Mouse (Mus musculus) limb, embryonic 14.5 days (tissue): ENCODE data around the gene Nacc2. TPM values are rescaled to one million over a fixed set of nuclear protein-coding genes. Genes with fewer than 3 reads are reported as not detected.

Source experiments
- ATAC-seq: fragments of 200-750 bp; cut with Nextera tagmentation; 2 replicates; pipeline ENCODE4 v1.8.0; 2017; ENCODE audit warnings: low read depth, moderate number of reproducible peaks, moderate TSS enrichment; ENCODE audit not compliant: low FRiP score
- DNase-seq: peaks from one replicate; pipeline ENCODE4 v3.0.0-alpha.2; 2015; ENCODE audit warnings: low spot score
- H3K27ac ChIP-seq: fragments of 300-500 bp; sonication (generic); replicated peaks from 2 replicates; pipeline ENCODE4 v1.5.1; 2014; ENCODE audit warnings: low read depth, mild to moderate bottlenecking, low read length, moderate library complexity, mixed read lengths
- H3K27me3 ChIP-seq: fragments of 300-500 bp; sonication (generic); 2 replicates; pipeline ENCODE4 v1.6.1; 2014; ENCODE audit warnings: low read length, mixed read lengths; ENCODE audit not compliant: control insufficient read depth, insufficient read depth
- H3K36me3 ChIP-seq: fragments of 300-500 bp; sonication (generic); 2 replicates; pipeline ENCODE4 v1.6.1; 2014; ENCODE audit warnings: mild to moderate bottlenecking, low read length, moderate library complexity, mixed read lengths; ENCODE audit not compliant: control insufficient read depth, insufficient read depth
- H3K4me1 ChIP-seq: fragments of 300-500 bp; sonication (generic); 2 replicates; pipeline ENCODE4 v1.6.1; 2014; ENCODE audit warnings: antibody characterized with exemption, low read length, mixed read lengths; ENCODE audit not compliant: control insufficient read depth, insufficient read depth
- H3K4me2 ChIP-seq: fragments of 300-500 bp; sonication (generic); replicated peaks from 2 replicates; pipeline ENCODE4 v1.6.1; 2014; ENCODE audit warnings: low read depth, mild to moderate bottlenecking, low read length, moderate library complexity; ENCODE audit not compliant: severe bottlenecking
- H3K4me3 ChIP-seq: fragments of 300-500 bp; sonication (generic); replicated peaks from 2 replicates; pipeline ENCODE4 v1.5.1; 2014; ENCODE audit warnings: low read length
- H3K9ac ChIP-seq: fragments of 300-500 bp; sonication (generic); 2 replicates; pipeline ENCODE4 v1.6.1; 2014; ENCODE audit warnings: mild to moderate bottlenecking, low read depth, low read length, moderate library complexity; ENCODE audit not compliant: severe bottlenecking
- H3K9me3 ChIP-seq: fragments of 300-500 bp; sonication (generic); 2 replicates; pipeline ENCODE4 v1.6.1; 2016; ENCODE audit warnings: low read length; ENCODE audit not compliant: control insufficient read depth
- POLR2A ChIP-seq: fragments of 200-500 bp; IDR thresholded peaks from 2 replicates; pipeline ENCODE4 v1.8.0; 2012; ENCODE audit warnings: inconsistent platforms, mild to moderate bottlenecking, moderate library complexity, borderline replicate concordance; ENCODE audit not compliant: insufficient read depth, insufficient read length; ENCODE audit errors: extremely low read depth
- WGBS: fragments of 180-500 bp; shearing (Covaris S2); extraction: QIAGEN DNeasy Blood & Tissue Kit; methylation state at CpG from one replicate; pipeline ENCODE4 v1.1.7; 2014; 5-methylcytosine and 5-hydroxymethylcytosine counted together
- polyA plus RNA-seq, 2 experiments: library from polyadenylated mRNA; depleted of rRNA in 1 of 2; stranded (reverse) in 1 of 2; unstranded in 1 of 2; fragments of >200 nt; fragmentation: Nextera tagmentation in 1 of 2; extraction: Ambion mirVana in 1 of 2; gene quantifications; 2 replicates each; pipeline versions ENCODE4 v1.2.1 to v1.2.3; 2012 to 2014

Nacc2 gene
- polyA plus RNA-seq, 2 experiments, result 5.0 to 6.4 TPM

DNA sequence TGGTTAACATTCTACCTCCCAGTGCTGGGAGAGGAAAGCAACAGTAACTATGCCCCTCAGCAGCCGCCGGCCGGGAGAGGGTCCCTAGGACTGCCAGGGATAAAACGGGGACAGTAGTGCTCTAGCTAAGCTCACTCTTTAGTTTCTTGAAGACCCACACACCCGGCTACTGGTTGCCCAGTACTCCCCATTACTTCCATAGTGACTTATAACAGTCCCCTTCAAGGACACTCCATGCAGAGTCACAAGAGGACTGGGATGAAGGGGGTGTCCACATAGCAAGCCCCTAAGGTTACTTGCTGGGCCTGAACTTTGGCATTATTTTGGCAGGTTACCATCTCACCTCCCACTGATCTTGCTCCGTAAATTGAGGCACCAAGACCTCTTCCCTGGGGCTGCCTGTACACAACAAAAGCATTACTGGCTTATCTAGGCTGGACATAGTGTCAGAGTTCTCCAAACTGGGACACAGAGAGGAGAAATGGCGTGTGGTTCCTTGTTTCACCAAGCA lies 16.1 kb upstream of the Nacc2 start:
- DNase-seq (no peak), ATAC-seq (no peak)
- H3K36me3 ChIP-seq, result peaks cover 19% of the 10 kb centered on the region
- peak overlapping the region; percentile 82 for H3K4me2 ChIP-seq
- H3K9ac ChIP-seq, result peak overlapping the region; percentile 89
- no peak overlapping the region for H3K27ac ChIP-seq
- H3K4me3 ChIP-seq, result peak overlapping the region; percentile 89
- no peaks in the 10 kb centered on the region for H3K9me3 ChIP-seq
- TF ChIP-seq POLR2A, result no peak
- H3K27me3 ChIP-seq, result no peaks in the 10 kb centered on the region
- WGBS, result 71% methylated on average over 7 of the region's 7 CpGs
- H3K4me1 ChIP-seq, result peaks cover 12% of the 10 kb centered on the region

DNA sequence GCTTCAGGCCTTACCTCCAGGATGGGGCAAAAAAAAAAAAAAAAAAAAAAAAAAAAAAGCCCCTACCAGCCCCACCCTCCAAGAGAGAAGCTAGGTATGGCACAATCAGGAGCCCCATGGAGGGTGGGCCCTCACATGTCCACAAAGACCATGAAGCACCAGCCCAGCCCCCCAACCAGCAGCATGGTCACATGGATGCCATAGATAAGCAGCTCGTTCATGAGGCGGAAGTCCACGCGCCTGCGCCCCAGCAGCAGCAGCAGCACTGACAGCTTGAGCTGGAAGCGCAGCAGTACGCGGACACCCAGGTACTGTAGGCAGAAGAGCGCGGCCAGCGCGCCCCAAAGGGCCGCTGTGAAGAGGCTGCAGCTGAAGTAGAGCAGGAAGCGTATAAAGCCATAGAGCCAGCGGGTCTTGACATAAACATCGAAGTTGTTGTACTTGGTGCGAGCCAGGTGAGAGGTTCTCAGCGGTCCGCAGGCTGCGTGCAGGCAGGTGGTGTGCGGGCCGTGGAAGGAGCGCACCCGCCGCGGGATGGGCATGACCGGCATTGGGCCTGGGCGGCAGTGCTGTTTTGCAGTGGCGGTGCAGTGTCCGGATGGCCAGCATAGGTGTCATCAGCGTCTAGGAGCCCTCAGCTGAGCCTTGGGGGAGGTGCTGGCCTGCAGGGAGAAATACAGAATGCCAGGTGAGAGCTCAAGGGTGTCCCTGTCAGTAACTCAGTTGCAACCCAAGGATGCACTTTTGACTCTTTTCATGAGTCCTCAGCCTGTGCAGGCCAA lies 15.4 kb upstream of the Nacc2 start:
- H3K36me3 ChIP-seq, result peaks cover 19% of the 10 kb centered on the region
- H3K27me3 ChIP-seq, result no peaks in the 10 kb centered on the region
- DNase-seq (no peak), ATAC-seq (no peak)
- 0 out of 2 replicates have a peak overlapping the region, but pooled peaks have one; percentile 89 for H3K9ac ChIP-seq
- WGBS, result 85% methylated on average over 31 of the region's 31 CpGs
- H3K4me2 ChIP-seq, result peak overlapping the region; percentile 82; the same call in 1 of the 2 replicates
- H3K27ac ChIP-seq, result no peak overlapping the region
- TF ChIP-seq POLR2A, result no peak
- peaks cover 18% of the 10 kb centered on the region for H3K4me1 ChIP-seq
- no peaks in the 10 kb centered on the region for H3K9me3 ChIP-seq
- no peak overlapping the region for H3K4me3 ChIP-seq

DNA sequence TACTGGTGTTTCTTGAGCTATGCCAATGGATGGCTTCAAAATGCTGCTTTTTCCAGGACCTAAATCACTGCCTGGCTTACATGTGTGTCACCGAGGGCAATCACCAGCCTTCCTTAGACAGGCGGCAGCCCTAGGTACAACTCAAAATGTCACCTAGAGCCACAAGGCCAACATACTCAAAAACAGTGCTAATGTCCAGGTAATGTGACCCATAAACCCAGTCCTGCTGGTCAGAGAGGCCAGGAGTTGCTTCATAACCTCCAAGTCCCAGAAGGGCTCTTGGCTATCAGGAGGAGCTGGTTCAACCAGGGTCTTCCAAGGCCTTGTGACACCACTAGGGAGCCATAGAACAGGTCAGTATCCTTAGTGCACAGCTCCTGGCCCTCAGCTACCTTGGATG lies 11.6 kb upstream of the Nacc2 start:
- no peak overlapping the region for H3K4me3 ChIP-seq
- no peak for ATAC-seq
- no peak for TF ChIP-seq POLR2A
- no peaks in the 10 kb centered on the region for H3K9me3 ChIP-seq
- no peak overlapping the region for H3K27ac ChIP-seq
- H3K36me3 ChIP-seq, result peaks cover 19% of the 10 kb centered on the region
- H3K27me3 ChIP-seq, result no peaks in the 10 kb centered on the region
- no peak overlapping the region for H3K4me2 ChIP-seq
- 76% methylated on average over 2 of the region's 2 CpGs for WGBS
- no peak for DNase-seq
- H3K9ac ChIP-seq, result no peak overlapping the region
- peaks cover 28% of the 10 kb centered on the region for H3K4me1 ChIP-seq

DNA sequence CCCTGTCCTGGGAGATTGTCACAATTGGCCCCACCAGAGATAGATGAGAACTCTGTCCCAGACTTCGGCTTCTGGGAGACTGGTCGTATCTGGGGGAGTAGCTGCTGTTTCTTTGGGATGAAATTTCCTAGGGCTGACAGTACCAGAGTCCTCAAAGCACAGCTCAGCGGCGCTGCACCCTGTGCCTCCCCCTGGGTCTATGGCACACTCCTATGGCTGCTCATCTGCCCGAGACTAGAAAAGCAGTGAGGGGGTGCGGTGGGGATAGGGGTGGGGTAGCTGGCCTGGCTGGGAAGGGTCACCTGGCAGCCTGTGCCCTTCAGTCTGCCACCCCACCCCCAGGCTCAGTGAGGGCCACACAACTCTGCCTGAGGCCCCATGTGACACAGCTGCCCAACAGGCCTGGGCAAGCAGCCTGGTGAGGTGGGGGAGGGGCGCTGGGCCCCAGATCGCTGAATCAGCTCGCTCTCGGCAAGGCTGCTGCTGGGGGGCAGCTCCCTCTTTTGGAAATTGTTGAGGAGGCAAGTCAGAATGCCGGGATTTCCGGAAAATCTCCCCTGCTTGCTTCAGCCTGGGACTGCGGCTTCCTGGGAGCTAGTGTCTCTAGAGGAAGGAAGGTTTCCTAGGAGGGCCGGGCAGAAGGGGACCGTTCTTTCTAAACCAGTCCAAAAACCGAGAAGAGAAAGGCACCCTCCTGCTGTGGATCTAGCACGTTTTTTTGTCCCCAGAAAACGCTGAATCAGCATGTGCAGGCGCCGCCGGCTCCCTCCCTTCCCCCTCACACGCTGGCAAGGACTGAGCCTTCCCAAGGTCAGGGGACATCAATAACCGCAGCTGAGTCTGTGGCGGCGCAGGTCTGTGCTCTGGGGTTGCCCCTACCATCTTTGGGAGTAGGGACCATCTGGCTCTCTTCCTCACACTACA lies 9.9 kb upstream of the Nacc2 start:
- no peak for TF ChIP-seq POLR2A
- DNase-seq (peak; percentile 83), ATAC-seq (peak; percentile 74)
- Histone ChIP-seq H3K27ac (peak overlapping the region; percentile 79), H3K4me1 (peaks cover 21% of the 10 kb centered on the region), H3K36me3 (peaks cover 11% of the 10 kb centered on the region), H3K9ac (peak overlapping the region; percentile 67), H3K4me3 (peak overlapping the region; percentile 30), H3K4me2 (peak overlapping the region; percentile 67), H3K9me3 (no peaks in the 10 kb centered on the region), H3K27me3 (no peaks in the 10 kb centered on the region)
- 5% methylated on average over 25 of the region's 25 CpGs for WGBS

DNA sequence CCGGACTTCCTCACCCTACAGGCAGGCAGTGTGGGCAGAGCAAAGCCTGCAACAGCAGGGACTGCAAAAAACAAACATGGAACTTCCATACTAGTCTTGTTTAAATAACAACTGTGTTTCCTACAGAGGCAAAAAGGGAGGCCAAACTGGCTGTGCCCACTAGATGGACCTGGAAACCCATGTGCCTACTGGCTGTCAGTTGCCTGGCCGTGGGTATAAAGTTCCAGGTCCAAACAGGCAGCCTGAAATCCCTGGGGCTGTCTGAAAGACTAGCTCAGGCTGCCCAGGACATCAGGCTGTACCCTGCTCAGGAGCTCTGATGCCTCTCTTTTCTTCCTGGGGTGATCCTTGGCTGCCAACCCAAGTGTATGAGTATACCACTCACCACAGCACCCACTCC lies 8.3 kb upstream of the Nacc2 start:
- no peaks in the 10 kb centered on the region for H3K36me3 ChIP-seq
- H3K27ac ChIP-seq, result no peak overlapping the region
- H3K9me3 ChIP-seq, result no peaks in the 10 kb centered on the region
- DNase-seq, result no peak
- ATAC-seq, result no peak
- no peak overlapping the region for H3K9ac ChIP-seq
- 68% methylated on average over 2 of the region's 2 CpGs for WGBS
- TF ChIP-seq POLR2A, result no peak
- no peak overlapping the region for H3K4me3 ChIP-seq
- no peaks in the 10 kb centered on the region for H3K27me3 ChIP-seq
- H3K4me1 ChIP-seq, result peaks cover 21% of the 10 kb centered on the region
- no peak overlapping the region for H3K4me2 ChIP-seq
